Mouse (Mus musculus) thymus, adult 18-20 months (tissue): Measurements from ENCODE around the gene Fbxw11.
"Not testable (repeated sequence)": the region's sequence is repeated elsewhere in the genome, so short reads cannot be mapped to it uniquely, and the experiment has no call there.

Experiments
- DNase-seq, 2 experiments: peaks; one replicate each; pipeline ENCODE4 v3.0.0; 2022; ENCODE audit warnings: mixed read lengths in 2 of 2

Gene Fbxw11

DNA sequence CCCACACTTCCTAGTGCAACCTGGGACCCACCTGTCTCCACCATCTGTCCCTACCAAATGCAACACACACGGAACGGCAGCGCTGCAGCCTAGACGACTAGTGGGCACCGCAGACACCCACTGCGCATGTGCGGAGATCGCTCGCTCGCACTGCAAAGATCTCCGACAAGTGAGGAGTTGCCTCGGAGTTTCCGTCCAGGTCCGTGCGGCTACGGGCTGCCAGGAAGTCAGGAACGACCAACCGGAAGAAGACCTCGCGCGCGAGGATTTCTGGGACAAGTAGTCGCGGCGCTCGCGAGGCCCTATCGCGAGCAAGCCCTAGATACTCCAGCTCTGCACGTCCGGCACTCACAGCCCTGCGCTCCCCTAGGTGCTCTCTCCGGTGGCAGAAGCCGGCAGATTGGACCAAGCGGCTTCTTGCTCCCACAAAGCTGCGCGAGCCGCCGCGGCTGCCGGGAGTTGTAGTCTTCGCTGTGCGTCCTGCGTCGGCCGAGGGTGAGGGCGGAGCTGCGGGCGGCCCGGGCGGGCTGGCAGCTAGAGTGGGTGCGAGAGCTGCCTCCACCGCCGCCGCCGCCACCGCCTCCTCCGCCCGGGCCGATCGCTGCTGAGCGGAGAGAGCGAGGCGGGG lies at the start of gene Fbxw11:
TSS of gene Fbxw11 (plus strand) at position 476 of the 628 bp plus-strand sequence.
- peak; percentile 95 to 97 for DNase-seq

DNA sequence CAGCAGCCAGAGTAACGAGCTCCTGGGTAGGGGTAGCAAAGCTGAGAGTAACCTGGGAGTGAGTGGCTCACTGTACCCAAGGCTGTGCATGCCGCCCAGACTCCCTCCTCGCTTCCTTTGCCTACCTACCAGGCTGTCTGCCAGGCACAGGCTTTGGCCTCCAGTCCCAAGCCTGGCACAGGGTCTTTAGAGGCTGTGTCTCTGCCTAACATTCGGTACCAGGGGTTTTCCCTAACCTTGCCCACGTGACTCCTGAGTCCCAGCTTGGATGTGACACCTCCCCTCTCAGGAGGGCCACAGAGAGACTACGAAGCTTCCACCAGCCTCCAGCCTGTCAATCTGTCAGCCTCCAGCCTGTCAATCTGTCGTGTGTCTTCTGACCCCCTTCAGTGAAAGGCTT lies 49.4 kb upstream of the Fbxw11 start:
- no peak for DNase-seq

DNA sequence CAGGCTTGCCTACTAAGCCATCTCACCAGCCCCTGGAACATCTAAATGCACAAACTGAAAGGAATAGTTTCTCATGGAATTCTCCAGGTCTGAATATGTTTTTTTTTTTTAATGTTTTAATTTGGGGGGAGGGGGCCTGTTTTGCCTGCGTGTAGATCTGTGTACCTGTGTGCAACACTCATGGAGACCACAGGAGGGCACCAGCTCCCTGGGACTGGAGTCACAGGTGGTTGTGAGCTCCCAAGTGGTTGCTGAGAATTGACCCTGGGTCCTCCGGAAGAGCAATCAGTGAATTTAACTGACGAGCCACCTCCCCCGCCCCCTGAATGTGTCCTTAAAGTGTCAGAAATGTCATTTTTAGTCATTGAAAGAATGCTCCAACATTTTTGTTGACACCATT lies 48.4 kb upstream of the Fbxw11 start:
- DNase-seq: no peak

- DNase-seq: no peak
Observed at GRCm38 (mm10) chr11:32600371-32600770, 42.2 kb upstream of the Fbxw11 start.

DNA sequence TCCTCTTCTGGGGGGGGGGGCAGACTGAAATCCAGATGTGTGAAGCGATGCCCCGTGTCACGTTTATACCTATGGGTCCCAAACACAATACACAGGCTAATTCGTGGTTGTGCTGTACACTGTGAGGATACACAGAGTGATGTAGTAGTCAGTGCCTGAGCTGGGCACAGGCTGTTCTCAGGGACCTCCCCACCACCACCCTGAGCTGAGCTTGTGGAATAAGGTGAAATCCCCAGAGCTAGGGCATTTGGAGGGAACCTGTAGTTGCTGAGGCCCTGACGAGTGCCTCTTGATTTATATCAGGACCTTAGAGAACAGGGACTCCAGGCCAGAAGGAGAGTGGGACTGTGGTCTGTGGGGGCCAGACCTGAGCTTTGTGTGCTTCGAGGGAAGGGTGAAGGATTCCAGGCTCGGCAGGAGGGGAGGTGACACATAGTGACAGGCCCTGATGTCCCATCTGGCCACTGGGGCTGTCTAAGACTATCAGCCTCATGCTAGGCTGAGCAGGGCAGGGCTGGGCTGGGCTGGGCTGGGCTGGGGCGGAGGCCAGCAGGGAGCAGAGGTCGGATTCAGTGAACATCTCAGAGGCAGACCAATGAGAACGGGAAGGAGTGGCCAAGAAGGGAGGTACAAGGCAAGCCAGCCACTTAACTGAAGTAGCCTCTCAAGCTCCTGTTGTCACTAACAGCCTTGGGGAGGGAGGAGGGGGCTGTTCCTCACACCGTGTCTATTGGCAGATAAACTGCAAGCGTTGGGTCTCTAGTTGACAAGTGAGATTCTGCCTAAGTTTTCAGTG lies 40.8 kb upstream of the Fbxw11 start:
- no peak for DNase-seq

DNA sequence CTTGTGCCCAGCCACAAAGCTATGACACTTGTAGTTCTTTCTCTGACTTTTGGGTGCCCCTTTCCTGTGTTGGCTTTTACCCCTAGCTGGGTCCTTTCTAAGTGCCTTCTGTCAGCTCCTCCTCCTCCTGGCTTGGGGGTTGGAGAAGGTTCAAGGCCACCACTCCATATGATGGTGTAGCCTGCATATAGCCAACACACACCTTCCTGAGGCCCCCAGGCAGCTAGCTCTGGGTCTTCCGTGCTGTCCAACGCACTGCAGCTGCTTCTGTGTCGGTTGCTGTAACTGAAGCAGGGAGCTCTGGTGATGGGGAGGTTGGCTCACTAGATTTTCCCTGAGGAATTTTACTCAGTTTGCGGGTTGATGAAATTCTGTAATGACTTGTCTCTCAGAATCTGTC lies 37.9 kb upstream of the Fbxw11 start:
- DNase-seq: no peak

GRCm38 (mm10) chr11:32605131-32605860 lies 37.2 kb upstream of the Fbxw11 start:
- DNase-seq: no peak

DNA sequence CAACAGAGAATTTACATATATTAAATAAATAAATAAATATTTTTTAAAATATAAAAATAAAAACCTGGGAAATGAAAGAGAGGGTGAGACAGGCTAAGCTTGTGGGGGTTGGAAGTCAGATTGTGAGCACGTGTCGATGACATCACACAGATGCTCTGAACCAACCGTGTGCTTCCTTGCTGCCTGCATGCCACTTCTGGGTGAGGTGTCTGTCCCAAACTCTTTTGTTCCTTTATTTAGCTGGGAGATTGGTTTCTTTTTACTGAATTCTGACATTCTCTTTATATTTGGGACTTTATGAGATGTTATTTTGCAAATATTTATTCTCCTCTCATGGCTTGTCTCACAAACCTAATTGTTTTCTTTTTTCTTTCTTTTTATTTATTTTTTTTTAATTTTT lies 36.6 kb upstream of the Fbxw11 start:
- no peak for DNase-seq

DNA sequence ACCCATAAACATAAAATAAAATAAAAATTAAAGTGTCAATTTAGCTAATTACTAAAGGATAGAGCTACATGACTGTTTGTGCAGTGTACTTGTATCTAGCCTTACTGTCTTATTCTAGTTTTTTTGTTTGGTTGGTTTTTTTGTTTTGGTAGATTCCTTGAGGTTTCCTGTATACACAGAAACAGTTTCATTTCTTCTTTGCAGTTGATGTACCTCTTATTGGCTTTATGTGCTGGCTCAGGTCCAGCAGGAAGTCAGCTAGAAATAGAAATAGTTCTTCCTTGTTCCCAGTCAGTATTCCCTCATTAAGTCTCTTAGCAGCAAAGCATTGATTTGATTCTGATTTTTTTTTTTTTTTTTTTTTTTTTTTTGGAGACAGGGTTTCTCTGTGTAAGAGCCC lies 35.2 kb upstream of the Fbxw11 start:
- DNase-seq: no peak

DNA sequence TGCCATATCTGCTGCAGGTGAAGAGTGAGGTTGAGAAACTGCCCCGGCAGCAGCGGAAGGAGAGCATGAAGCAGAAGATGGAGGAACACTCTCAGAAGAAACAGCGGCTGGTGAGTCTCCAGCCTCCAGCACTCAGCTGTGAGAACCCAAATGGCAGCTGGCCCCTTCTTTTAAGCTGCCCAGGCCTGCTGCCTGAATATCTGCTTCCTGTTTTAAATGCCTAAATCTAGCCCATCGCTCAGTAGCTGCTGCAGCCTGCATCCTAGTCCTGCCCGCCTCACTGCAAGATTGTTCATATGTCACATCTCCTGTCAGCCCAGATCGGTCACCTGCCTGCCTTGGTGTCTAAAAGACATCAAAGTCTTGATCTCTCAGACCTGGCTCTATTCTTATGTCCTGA lies 31.9 kb upstream of the Fbxw11 start:
- DNase-seq: no peak

DNA sequence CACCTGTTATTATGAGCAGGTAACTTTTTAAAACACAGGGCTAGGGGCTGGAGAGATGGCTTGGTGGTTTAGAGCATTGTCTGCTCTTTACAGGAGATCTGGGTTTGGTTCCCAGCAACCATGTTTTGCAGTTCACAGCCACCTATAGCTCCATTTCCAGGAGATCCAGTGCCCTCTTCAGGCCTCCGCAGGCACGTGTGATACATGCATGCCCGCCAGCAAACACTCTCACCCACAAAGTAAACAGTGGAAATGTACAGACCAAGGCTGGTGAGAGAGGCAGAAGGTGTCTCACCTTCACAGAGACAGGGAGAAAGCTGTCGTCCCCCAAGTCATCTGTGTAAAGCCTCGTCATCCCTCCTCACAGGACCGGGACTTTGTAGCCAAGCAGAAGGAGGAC lies 30.2 kb upstream of the Fbxw11 start:
- DNase-seq: no peak

DNA sequence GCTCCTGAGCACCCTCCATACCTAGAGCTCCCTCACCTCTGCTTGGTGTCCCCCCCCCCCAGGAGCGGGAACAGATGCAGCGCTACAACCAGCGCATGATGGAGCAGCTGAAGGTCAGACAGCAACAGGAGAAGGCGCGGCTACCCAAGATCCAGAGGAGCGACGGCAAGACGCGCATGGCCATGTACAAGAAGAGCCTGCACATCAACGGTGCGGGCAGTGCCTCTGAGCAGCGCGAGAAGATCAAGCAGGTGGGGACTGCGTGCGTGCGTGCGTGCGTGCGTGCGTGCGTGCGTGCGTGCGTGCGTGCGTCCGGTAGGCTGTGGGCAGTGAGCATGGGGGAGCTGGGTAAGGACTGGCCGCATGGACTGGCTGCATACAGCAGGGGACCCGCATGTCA lies 28.1 kb upstream of the Fbxw11 start:
- DNase-seq: no peak

DNA sequence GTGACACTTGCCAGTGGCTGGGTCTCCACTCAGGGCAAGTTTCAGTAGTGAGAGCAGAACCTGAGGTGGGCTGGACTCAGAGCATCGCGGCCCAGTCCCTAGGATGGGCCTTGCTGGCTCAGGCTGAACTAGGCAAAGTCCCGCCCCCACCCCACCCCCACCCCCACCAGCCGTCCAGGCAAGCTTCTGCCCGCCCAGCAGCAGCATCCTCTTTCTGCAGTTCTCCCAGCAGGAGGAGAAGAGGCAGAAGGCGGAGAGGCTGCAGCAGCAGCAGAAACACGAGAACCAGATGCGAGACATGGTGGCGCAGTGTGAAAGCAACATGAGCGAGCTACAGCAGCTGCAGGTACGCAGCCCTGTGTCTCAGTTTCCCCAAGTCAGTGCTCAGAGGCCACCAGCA lies 27.0 kb upstream of the Fbxw11 start:
- DNase-seq: no peak

DNA sequence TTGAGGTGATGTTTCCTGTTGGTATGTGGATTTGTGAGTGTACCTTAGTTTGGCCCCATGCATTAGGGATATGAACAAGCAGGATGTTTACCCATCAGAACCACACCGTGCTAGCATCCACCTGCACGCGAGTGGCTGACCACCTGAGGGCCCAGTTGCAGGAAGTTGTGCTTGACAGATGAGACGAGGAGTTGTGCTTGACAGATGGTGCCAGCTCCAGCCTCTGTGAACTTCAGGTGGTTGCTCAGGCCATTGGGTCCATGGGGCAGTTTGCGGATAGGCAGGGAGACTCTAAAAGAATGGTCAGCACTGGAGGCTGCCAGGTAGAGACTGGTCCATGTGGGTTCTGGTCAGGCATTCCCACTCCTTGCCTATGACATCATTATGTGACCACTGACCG lies 26.4 kb upstream of the Fbxw11 start:
- no peak for DNase-seq

- DNase-seq: no peak
Observed at GRCm38 (mm10) chr11:32618036-32618435, 24.5 kb upstream of the Fbxw11 start.

DNA sequence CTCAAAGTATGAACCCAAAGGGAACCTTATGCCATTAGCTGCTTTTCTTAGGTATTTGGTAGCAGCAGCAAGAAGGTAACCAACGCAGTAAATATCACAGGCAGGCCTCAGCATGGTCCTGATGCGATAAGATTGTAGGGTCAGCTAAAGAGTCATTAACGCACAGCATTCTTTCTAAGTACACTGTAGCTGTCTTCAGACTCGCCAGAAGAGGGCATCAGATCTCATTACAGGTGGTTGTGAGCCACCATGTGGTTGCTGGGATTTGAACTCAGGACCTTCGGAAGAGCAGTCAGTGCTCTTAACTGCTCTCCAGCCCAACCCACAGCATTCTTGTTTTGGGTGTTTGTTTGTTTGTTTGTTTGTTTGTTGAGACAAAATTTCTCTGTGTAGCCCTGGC lies 23.9 kb upstream of the Fbxw11 start:
- not testable (repeated sequence) for DNase-seq

GRCm38 (mm10) chr11:32619257-32619816 lies 23.2 kb upstream of the Fbxw11 start:
- no peak for DNase-seq

GRCm38 (mm10) chr11:32619866-32620456 lies 22.6 kb upstream of the Fbxw11 start:
- DNase-seq: no peak

GRCm38 (mm10) chr11:32621831-32622478 lies 20.6 kb upstream of the Fbxw11 start:
- DNase-seq: no peak

- no peak for DNase-seq
Observed at GRCm38 (mm10) chr11:32622479-32623190, 19.9 kb upstream of the Fbxw11 start.

GRCm38 (mm10) chr11:32623236-32623635 lies 19.3 kb upstream of the Fbxw11 start:
- no peak for DNase-seq

GRCm38 (mm10) chr11:32623912-32624311 lies 18.6 kb upstream of the Fbxw11 start:
- no peak for DNase-seq
